Mouse (Mus musculus) neural tube, embryonic 12.5 days (tissue): ENCODE results near the gene Fras1. TPM values are rescaled to one million over a fixed set of nuclear protein-coding genes. Genes with fewer than 3 reads are reported as not detected.

ENCODE experiments used
- ATAC-seq: fragments of 200-750 bp; cut with Nextera tagmentation; 2 replicates; pipeline ENCODE4 v1.8.0; 2017; ENCODE audit warnings: low read depth, mild to moderate bottlenecking, moderate TSS enrichment, moderate library complexity; ENCODE audit not compliant: low FRiP score
- H3K27ac ChIP-seq: fragments of 300-500 bp; sonication (generic); 2 replicates; pipeline ENCODE4 v1.5.1; 2016
- H3K27me3 ChIP-seq: fragments of 300-500 bp; sonication (generic); replicated peaks from 2 replicates; pipeline ENCODE4 v1.6.1; 2016; ENCODE audit warnings: mild to moderate bottlenecking
- H3K36me3 ChIP-seq: fragments of 300-500 bp; sonication (generic); 2 replicates; pipeline ENCODE4 v1.6.1; 2016; ENCODE audit warnings: mild to moderate bottlenecking
- H3K4me1 ChIP-seq: fragments of 300-500 bp; sonication (generic); 2 replicates; pipeline ENCODE4 v1.6.1; 2016
- H3K4me2 ChIP-seq: fragments of 300-500 bp; sonication (generic); replicated peaks from 2 replicates; pipeline ENCODE4 v1.6.1; 2016; ENCODE audit warnings: mild to moderate bottlenecking
- H3K4me3 ChIP-seq: fragments of 300-500 bp; sonication (generic); 2 replicates; pipeline ENCODE4 v1.5.1; 2016
- H3K9ac ChIP-seq: fragments of 300-500 bp; sonication (generic); 2 replicates; pipeline ENCODE4 v1.6.1; 2016; ENCODE audit warnings: mild to moderate bottlenecking
- H3K9me3 ChIP-seq: fragments of 300-500 bp; sonication (generic); 2 replicates; pipeline ENCODE4 v1.6.1; 2016; ENCODE audit warnings: mild to moderate bottlenecking
- WGBS: fragments of 180-500 bp; shearing (Covaris S2); methylation state at CpG from one replicate; pipeline ENCODE4 v1.1.7; 2016; 5-methylcytosine and 5-hydroxymethylcytosine counted together
- polyA plus RNA-seq: library from polyadenylated mRNA; unstranded; fragments of >200 nt; fragmentation: Nextera tagmentation; extraction: Ambion mirVana; gene quantifications from 2 replicates; pipeline ENCODE4 v1.2.1, GENCODE M21; 2016

The Fras1 gene
- polyA plus RNA-seq, 1 experiment from 2014 or later, result 4.9 TPM

DNA sequence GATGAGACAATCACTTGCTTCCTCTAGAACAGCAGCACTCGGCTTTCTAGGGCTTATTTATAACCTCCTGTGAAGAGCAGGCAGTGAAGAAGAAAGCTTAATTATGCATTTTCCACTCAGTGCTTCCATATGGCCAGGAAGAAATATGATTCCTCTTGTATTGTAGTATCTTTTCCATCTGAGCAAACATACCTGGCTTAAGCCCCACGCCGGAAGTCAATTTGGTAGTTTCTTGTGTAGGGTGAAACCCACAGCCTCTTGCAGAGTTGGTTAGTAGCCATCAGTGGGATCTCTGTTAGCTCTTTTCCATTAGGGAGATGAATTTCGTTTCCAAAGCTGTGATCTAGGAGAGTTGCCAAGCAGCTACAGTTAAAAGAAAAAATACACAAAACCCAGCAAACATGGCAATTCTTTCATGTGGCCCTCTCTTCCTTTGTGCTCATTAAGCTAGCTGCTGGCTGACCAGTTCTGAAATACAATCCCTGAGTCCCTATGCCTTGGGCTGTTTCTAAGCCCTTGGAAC, 83.7 kb downstream of the Fras1 start:
- H3K4me3 ChIP-seq, result no peak overlapping the region
- H3K4me2 ChIP-seq, result no peak overlapping the region
- no peaks in the 10 kb centered on the region for H3K27me3 ChIP-seq
- no peak overlapping the region for H3K9ac ChIP-seq
- no peaks in the 10 kb centered on the region for H3K9me3 ChIP-seq
- 68% methylated on average over 4 of the region's 4 CpGs for WGBS
- H3K4me1 ChIP-seq, result no peaks in the 10 kb centered on the region
- H3K27ac ChIP-seq, result no peak overlapping the region
- no peaks in the 10 kb centered on the region for H3K36me3 ChIP-seq
- ATAC-seq, result no peak

DNA sequence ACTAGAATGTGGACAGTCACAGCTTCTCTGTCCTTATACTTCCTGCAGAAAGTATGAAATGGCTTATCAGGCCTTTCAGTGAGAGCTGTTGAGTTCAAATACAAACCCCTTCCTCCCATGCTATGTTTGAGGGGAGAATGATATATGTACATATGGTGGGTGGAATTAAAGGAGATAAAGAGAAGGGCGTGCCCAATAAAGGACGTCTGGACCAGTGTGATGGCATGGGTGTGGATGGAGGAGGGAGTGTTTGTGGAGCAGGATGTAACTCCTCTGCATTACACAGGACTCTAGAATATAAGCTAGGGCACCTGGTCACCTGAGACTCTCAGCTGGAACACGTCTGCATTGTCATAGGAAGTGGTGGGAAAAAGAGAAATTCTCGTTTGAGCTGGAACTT, 85.8 kb downstream of the Fras1 start:
- H3K4me2 ChIP-seq, result no peak overlapping the region

GRCm38 (mm10) chr5:96462197-96462596, 88.4 kb downstream of the Fras1 start:
- 91% methylated on average over 2 of the region's 2 CpGs for WGBS
- no peak overlapping the region for H3K27ac ChIP-seq

More for the DNA sequence above, 85.8 kb downstream of the Fras1 start:
- Histone ChIP-seq H3K9me3 (no peaks in the 10 kb centered on the region), H3K27me3 (no peaks in the 10 kb centered on the region), H3K27ac (no peak overlapping the region), H3K36me3 (no peaks in the 10 kb centered on the region), H3K9ac (no peak overlapping the region), H3K4me1 (no peaks in the 10 kb centered on the region), H3K4me3 (no peak overlapping the region)
- WGBS, result 87% methylated on average over 4 of the region's 4 CpGs
- ATAC-seq, result no peak

DNA sequence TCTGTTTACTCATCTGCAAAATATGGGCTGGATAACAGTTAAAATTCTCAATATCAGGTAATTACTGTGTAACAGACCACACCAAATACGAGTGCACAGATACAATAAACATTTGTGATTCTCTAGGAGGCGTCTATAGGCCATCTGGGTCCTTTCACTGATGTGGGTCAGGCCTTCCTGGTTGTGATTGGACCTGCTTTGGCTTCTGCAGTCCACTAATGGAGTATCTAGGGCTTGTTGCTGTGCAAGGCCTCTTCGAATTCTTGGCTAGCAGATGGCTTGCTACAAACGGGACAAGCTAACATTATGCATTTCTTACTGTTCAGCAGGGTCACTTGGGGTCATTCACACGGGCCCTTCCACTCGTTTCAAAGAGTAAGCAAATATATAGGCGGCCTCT, 92.7 kb downstream of the Fras1 start:
- WGBS, result 47% methylated on average over 7 of the region's 7 CpGs
- Histone ChIP-seq H3K9ac (no peak overlapping the region), H3K4me1 (no peaks in the 10 kb centered on the region)

More at GRCm38 (mm10) chr5:96462197-96462596, 88.4 kb downstream of the Fras1 start:
- H3K36me3 ChIP-seq, result no peaks in the 10 kb centered on the region
- no peaks in the 10 kb centered on the region for H3K9me3 ChIP-seq
- no peak for ATAC-seq
- H3K9ac ChIP-seq, result no peak overlapping the region
- no peaks in the 10 kb centered on the region for H3K4me1 ChIP-seq
- H3K4me3 ChIP-seq, result no peak overlapping the region
- H3K4me2 ChIP-seq, result no peak overlapping the region
- no peaks in the 10 kb centered on the region for H3K27me3 ChIP-seq

GRCm38 (mm10) chr5:96471995-96472394, 98.2 kb downstream of the Fras1 start:
- no peaks in the 10 kb centered on the region for H3K36me3 ChIP-seq
- no peaks in the 10 kb centered on the region for H3K4me1 ChIP-seq
- no peak for ATAC-seq
- WGBS, result 51% methylated on average over 3 of the region's 3 CpGs
- no peak overlapping the region for H3K4me2 ChIP-seq
- no peak overlapping the region for H3K4me3 ChIP-seq
- no peaks in the 10 kb centered on the region for H3K27me3 ChIP-seq
- no peak overlapping the region for H3K9ac ChIP-seq
- H3K9me3 ChIP-seq, result no peaks in the 10 kb centered on the region
- no peak overlapping the region for H3K27ac ChIP-seq

More for the DNA sequence above, 92.7 kb downstream of the Fras1 start:
- no peak for ATAC-seq
- H3K9me3 ChIP-seq, result no peaks in the 10 kb centered on the region
- H3K4me2 ChIP-seq, result no peak overlapping the region
- H3K27me3 ChIP-seq, result no peaks in the 10 kb centered on the region
- no peak overlapping the region for H3K27ac ChIP-seq
- no peak overlapping the region for H3K4me3 ChIP-seq
- no peaks in the 10 kb centered on the region for H3K36me3 ChIP-seq

- no peak overlapping the region for H3K9ac ChIP-seq
- H3K36me3 ChIP-seq, result no peaks in the 10 kb centered on the region
- H3K4me3 ChIP-seq, result no peak overlapping the region
- H3K4me2 ChIP-seq, result no peak overlapping the region
- ATAC-seq, result no peak
- H3K4me1 ChIP-seq, result no peaks in the 10 kb centered on the region
- WGBS, result 78% methylated on average over 3 of the region's 3 CpGs
- no peak overlapping the region for H3K27ac ChIP-seq
- H3K27me3 ChIP-seq, result no peaks in the 10 kb centered on the region
- H3K9me3 ChIP-seq, result no peaks in the 10 kb centered on the region
Observed at GRCm38 (mm10) chr5:96475488-96475887, 101.7 kb downstream of the Fras1 start.

- no peak overlapping the region for H3K9ac ChIP-seq
- no peak overlapping the region for H3K27ac ChIP-seq
- ATAC-seq, result no peak
- no peaks in the 10 kb centered on the region for H3K36me3 ChIP-seq
- no peak overlapping the region for H3K4me3 ChIP-seq
- H3K4me1 ChIP-seq, result no peaks in the 10 kb centered on the region
- H3K4me2 ChIP-seq, result no peak overlapping the region
- no peaks in the 10 kb centered on the region for H3K9me3 ChIP-seq
- H3K27me3 ChIP-seq, result no peaks in the 10 kb centered on the region
Observed at GRCm38 (mm10) chr5:96479003-96479402, 105.2 kb downstream of the Fras1 start.

- H3K4me3 ChIP-seq, result no peak overlapping the region
- no peaks in the 10 kb centered on the region for H3K4me1 ChIP-seq
- H3K27ac ChIP-seq, result no peak overlapping the region
- H3K9ac ChIP-seq, result no peak overlapping the region
- H3K36me3 ChIP-seq, result no peaks in the 10 kb centered on the region
- no peak overlapping the region for H3K4me2 ChIP-seq
- H3K27me3 ChIP-seq, result no peaks in the 10 kb centered on the region
- ATAC-seq, result no peak
- 92% methylated on average over 2 of the region's 2 CpGs for WGBS
- H3K9me3 ChIP-seq, result no peaks in the 10 kb centered on the region
Observed at GRCm38 (mm10) chr5:96481159-96481558, 107.4 kb downstream of the Fras1 start.

GRCm38 (mm10) chr5:96482054-96482453, 108.3 kb downstream of the Fras1 start:
- Histone ChIP-seq H3K27ac (no peak overlapping the region), H3K4me3 (no peak overlapping the region), H3K27me3 (no peaks in the 10 kb centered on the region), H3K9me3 (no peaks in the 10 kb centered on the region), H3K36me3 (no peaks in the 10 kb centered on the region), H3K9ac (no peak overlapping the region), H3K4me2 (no peak overlapping the region), H3K4me1 (no peaks in the 10 kb centered on the region)
- ATAC-seq, result no peak
- WGBS, result 92% methylated on average over 4 of the region's 4 CpGs

DNA sequence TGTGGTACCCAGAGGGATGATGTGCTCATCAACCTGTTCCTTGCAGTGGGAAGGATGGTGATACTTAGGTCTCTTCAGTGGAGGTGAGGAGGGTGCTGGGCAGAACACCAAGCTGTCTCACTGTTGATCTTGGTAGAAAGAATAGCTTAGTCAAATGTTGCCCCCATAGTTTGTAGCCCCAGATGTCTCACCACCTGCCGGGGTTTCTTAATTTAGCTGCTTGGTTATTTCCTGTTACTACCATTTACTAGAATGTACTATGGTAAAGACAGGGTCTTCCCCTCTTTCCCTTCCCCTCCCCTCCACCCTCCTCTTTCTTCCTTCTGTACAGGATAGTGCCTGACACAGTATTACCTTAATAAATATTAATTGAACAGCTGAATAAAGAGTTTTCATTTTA, 118.7 kb downstream of the Fras1 start:
- H3K27me3 ChIP-seq, result no peaks in the 10 kb centered on the region
- no peaks in the 10 kb centered on the region for H3K4me1 ChIP-seq
- H3K9me3 ChIP-seq, result no peaks in the 10 kb centered on the region
- H3K9ac ChIP-seq, result no peak overlapping the region
- no peaks in the 10 kb centered on the region for H3K36me3 ChIP-seq
- H3K4me3 ChIP-seq, result no peak overlapping the region
- no peak for ATAC-seq
- no peak overlapping the region for H3K4me2 ChIP-seq
- H3K27ac ChIP-seq, result no peak overlapping the region
- 87% methylated on average over 1 of the region's 1 CpGs for WGBS

- no peaks in the 10 kb centered on the region for H3K9me3 ChIP-seq
- ATAC-seq, result no peak
- H3K4me1 ChIP-seq, result no peaks in the 10 kb centered on the region
- no peaks in the 10 kb centered on the region for H3K36me3 ChIP-seq
- H3K9ac ChIP-seq, result no peak overlapping the region
- H3K27me3 ChIP-seq, result no peaks in the 10 kb centered on the region
- H3K27ac ChIP-seq, result no peak overlapping the region
- H3K4me3 ChIP-seq, result no peak overlapping the region
- 91% methylated on average over 7 of the region's 7 CpGs for WGBS
- no peak overlapping the region for H3K4me2 ChIP-seq
Observed at GRCm38 (mm10) chr5:96494502-96495292, 120.9 kb downstream of the Fras1 start.

- H3K9me3 ChIP-seq, result no peaks in the 10 kb centered on the region
- H3K4me2 ChIP-seq, result no peak overlapping the region
- H3K9ac ChIP-seq, result no peak overlapping the region
- H3K27ac ChIP-seq, result no peak overlapping the region
- H3K36me3 ChIP-seq, result no peaks in the 10 kb centered on the region
- 79% methylated on average over 2 of the region's 2 CpGs for WGBS
- H3K27me3 ChIP-seq, result no peaks in the 10 kb centered on the region
- H3K4me1 ChIP-seq, result no peaks in the 10 kb centered on the region
- H3K4me3 ChIP-seq, result no peak overlapping the region
- ATAC-seq, result no peak
Observed at GRCm38 (mm10) chr5:96498083-96498482, 124.3 kb downstream of the Fras1 start.

GRCm38 (mm10) chr5:96501783-96502182, 128.0 kb downstream of the Fras1 start:
- Histone ChIP-seq H3K27me3 (no peaks in the 10 kb centered on the region), H3K9me3 (no peaks in the 10 kb centered on the region), H3K4me2 (no peak overlapping the region), H3K27ac (no peak overlapping the region), H3K4me1 (no peaks in the 10 kb centered on the region), H3K36me3 (no peaks in the 10 kb centered on the region), H3K9ac (no peak overlapping the region), H3K4me3 (no peak overlapping the region)
- whole genome bisulfite sequencing, result 82% methylated on average over 4 of the region's 4 CpGs
- ATAC-seq, result no peak
